Mouse (Mus musculus) left cerebral cortex, adult 11 months (tissue): Measurements from ENCODE around the gene Ptprg.
A peak's percentile ranks its signal among the peaks of the same experiment; 100 is the strongest.

Source experiments
- DNase-seq: peaks from one replicate; pipeline ENCODE4 v3.0.0; 2022; ENCODE audit warnings: low spot score

Gene Ptprg

DNA sequence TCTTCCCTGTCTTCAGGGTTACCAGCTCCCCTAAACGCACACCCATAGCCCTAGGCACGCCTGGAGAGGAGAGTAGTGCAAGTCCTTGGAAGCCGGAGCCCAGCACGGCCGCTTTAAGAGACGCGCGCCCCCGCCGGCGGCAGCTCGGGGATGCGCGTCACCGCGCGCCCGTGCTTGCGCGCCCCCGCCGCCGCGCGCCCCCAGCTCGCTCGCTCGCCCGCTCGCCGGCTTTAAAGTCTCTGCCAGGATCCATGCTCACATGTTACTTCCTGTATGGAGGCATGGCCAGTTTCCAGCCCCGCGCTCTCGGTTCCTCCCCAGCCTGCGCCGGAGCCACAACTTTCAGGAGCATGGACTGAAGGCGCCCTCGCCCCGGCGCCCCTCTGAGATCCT is at the start of gene Ptprg:
Gene Ptprg, plus strand, starts transcription at position 260 of the 393 bp plus-strand sequence.
- DNase-seq = peak; percentile 63

GRCm38 (mm10) chr14:11503803-11504365 is 49.4 kb upstream of the Ptprg start:
- no peak for DNase-seq

DNA sequence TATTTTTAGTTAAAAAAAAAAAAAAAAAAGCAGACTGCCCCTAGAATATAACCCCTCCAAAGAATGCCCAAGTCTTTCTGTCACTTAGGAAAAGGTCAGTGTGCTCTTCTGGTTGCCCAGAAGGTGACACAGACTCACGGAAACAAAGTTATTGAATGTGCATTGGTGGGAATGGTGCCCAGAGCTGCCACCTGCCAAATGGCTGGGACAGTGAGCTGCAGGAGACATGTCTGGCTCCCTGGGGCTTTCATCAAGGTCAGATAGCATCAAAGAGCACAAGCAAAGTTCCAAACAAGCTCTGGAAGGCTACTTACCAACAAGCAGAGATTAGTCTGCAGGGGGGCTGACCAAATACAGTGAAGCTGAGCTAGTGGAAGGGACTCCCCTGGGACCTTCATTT is 43.2 kb upstream of the Ptprg start:
- DNase-seq = no peak

GRCm38 (mm10) chr14:11519171-11519570 is 34.2 kb upstream of the Ptprg start:
- DNase-seq = no peak

- DNase-seq = no peak
These were observed 30.3 kb upstream of the Ptprg start for GRCm38 (mm10) chr14:11523052-11523451.

DNA sequence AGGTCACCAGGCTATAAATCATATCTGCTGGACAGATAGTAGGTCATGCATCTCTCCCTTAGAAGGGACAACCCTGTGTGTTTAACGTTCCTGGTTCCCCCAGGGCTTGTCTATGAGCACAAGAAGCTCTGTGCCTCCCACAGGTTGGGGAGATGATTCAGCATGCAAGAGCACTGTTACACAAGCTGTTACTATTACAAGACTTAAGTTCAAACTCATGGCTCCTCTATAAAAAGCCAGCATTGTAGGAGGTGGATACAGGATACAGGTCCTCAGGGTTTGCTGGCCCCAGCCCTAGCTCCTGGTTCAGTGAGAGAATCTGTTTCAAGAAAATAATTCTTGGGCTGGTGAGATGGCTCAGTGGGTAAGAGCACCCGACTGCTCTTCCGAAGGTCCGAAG is 23.7 kb upstream of the Ptprg start:
- DNase-seq = no peak

DNA sequence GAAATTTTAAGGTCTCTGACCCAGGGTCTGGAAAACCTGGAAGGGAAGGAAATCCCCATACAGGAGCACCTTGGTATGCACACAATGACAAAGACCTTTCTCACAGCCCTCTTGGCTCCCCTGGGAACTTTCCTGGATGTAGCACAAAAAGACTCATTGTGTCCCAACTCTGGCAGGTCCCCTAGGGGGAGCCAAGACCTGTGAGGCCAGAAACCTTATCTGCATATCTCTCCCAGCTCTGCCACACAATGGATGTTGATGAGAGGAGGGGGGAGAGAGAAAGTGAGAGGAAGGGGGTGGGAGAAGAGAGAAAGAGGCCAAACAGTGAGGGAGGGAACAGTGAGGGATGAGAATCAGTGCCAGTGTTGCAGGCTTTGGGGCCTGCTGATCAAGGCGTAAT is 18.9 kb upstream of the Ptprg start:
- DNase-seq = no peak

- no peak for DNase-seq
These were observed 17.2 kb upstream of the Ptprg start for GRCm38 (mm10) chr14:11536121-11536520.

GRCm38 (mm10) chr14:11551892-11552291 is 1.4 kb upstream of the Ptprg start:
- DNase-seq = no peak

DNA sequence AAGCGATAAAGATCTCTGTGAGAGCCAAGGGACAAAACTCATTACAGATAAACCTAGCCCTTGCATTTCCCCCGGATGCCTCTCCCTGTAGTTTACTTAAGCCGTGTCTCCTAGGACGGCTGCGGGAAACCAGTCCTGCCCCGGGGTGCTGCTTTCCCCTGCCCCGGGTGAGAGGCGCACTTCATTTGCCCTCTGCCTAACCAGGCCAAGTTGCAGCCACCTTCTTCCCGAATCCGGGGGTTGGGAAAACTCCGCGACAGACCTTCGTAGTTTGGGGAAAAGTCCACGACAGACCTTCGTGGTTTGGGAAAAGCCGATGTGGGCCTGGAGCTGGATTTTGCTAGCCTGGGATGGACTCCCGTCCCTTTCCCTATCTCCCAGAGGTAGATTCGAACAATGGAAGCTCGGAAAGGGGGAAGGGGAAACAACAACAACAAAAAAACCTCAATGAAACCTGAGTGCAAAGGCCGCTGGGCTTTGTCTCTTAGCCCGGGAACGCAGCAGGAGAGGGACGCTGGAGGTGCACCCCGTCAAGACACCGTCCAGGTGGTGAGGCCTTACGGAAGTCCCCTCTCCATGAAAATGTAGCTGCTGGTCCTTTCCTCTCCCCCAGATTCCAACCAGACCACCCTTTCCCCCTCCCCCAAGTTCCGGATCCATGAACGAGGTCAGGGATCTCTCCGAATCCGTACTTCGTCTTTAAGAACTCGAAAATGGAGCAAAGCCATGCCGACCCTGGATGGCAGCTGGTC is 635 bp upstream of the Ptprg start:
- peak; percentile 12 for DNase-seq

DNA sequence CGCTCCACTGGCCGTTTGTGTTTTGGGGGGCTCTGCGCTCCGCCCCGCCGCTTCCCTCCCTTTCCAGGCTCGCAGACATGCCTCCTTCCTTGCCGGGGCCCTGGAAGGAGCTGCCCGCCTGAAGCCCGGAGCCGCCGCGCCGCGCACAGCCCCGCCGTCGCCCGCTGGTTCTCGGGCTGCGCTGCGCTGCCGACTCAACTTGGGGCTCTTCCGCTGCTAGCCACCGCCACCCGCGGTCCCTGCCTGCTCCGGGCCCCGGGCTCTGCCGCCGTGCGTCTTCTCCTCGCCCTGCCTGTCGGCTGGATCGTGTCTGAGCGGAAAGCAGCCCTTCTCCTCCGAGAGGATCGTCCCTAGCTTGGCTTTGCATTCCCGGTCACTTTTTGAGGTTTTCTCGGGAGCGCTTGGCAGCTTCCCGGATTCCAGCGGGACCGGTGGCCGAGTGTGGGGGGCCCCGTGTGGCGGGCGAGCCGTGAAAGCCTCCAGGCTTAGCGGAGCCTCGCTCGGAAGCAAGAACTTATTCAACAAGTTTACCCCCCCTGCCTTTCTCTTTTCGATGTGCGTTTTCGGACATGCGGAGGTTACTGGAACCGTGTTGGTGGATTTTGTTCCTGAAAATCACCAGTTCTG is 460 bp downstream of the Ptprg start:
- DNase-seq = no peak

DNA sequence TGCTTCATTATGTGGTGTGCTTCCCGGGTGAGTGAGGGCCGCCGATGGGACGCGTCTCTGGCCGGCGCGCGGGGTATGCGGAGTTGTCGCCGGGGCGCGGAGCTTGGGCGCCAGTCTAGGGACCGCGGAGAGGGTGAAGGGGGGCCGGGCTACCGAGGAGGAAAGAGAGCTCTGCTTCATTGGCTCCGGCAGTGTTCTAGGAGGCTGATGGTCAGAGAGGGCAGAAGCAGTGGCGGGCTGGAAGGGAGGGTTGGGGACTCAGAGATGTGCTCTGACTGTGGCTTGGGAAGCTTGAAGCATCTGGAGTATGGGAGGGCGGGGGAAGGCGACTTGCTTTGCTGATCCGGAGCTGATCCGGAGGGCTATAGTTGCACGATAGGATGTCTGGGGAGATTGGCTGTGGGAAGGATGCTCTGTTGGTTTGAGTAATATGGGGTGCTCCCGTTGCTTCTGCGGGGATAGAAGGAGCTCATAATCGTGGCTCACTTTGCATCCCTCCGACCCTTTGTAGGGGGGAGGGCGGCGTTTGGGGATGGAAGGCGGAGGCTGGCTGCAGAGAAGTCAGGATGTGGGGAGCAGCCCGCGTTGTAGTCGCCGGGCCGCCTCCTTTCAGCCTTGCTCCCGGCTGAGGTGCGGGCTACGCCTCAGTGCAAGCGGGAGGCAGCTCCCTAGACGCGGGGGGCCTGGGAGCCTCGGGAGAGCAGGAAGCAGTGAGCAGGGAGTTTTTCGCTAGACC is 1.1 kb downstream of the Ptprg start:
- DNase-seq = peak; percentile 39

DNA sequence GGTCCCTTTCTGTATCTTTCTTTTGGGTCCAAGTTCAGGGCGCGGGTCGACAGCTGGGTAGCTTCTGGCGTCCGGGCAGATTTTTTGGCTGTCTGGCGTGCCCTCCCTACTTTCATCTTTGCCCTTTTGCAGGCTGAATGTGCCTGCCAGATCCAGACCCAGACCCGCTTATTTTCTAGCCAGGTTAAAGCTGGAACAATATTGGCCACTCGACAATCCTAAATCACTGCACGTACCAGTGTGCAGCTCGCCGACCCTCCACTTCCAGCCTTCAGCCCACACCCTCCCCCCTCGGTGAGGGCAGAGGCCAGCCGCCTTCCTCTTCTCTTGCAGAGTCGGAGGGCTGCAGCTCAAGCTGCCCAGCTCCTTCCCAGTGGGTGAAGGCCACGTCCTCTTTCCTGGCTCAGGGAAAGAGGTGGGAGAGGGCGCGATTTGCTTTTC is 1.7 kb downstream of the Ptprg start:
- DNase-seq = no peak

- peak; percentile 31 for DNase-seq
These were observed 2.4 kb downstream of the Ptprg start for GRCm38 (mm10) chr14:11555521-11556355.

DNA sequence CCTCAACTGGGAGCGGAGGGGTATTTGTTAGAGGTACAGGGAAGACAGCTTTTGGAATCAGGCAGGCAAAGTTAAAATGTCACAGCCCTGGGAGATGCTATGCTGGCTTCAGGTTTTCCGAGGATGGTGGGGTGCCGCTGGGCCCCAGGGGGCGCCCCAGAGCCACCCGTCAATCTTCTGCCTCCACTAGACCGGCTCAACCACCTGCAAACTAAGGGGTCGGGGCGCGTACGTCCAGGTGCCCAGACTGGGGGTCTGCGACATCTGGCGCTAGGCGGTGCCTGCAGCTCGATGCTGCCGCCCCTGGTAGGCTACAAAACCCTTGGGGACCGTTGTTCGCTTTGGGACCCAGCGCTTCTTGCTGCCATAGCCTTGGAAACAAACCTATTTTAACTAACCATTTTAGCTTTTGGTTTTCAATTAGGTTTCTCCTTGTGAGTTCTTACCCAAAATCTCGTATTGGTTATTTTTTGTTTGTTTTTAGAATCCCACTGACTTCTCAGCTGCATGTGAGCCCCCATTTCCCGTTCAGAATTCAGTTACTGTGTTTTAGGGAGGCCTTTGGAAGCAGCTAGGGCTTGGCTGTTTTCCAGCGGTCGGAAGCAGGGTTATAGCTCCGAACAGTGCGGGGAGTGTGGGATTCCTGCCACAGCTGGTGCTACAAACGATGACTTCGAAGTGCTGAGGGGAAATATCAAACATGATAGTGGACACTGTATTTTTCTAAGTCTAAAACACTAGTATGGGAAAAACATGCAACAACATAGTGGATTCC is 3.2 kb downstream of the Ptprg start:
- DNase-seq = peak; percentile 53

DNA sequence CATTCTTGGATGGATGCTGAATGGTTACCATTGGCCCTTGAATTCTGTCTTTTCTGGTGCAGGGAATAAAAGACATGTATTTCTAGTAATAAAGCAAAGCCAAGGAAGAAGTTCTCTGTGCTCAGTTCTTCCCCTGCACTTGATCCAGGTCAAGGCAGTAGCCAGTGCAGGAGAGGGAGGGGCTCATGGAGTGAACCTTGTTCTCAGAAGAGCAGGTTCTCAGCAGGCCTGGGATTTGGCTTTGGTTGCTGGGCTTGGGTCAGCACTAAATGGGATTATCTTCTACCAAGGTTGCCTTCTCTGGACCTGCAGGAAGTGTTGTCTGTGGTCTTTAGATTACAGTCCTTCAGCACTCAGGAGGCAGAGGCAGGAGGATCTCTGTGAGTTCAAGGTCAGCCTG is 5.2 kb downstream of the Ptprg start:
- DNase-seq = no peak

DNA sequence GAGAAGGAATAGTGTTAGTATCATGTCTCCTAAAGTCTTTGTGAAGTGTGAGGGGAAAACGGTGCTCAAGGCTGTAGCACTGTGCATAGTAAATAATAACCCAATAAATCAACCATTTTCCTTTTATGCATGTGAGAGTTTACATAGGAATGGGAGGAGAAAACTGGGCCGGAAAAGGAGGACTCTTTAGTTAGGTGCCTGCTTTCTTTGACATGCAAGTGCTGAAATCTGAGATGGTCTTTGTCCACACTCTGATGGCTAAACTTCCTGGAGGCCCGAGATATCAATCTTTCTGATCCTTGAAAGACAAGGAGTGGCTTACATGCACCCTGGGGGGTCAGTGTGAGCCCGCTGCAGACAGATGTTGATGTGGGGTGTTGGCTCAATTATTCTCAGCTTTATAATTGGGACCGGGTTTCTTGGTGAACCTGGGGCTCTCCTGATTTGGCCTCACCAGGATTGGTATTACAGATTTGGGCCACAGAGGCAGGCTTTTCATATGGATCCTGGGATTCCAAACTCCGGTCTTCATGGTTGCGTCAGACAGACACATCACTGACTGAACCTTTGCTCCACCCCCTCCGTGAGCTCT is 7.4 kb downstream of the Ptprg start:
- DNase-seq = no peak

GRCm38 (mm10) chr14:11561397-11561796 is 8.1 kb downstream of the Ptprg start:
- no peak for DNase-seq

DNA sequence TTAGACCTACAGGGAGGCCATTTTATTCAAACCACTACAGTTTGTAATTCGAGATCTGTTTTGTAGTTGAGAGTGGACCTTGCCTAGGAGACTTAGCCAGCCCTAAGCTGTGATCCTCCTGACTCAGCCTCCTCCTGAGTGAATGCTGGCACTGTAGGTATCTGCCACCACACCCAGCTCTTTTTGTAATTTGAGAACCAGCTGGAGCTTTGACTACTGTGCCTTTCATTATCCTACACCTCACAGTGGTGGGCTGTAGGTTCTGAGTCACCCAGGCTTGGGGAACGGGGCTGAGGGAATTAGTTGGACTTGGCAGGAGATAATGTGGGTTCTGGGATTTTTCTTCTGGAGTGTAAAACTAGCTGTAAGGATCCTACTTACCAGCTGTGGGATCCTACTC is 9.5 kb downstream of the Ptprg start:
- no peak for DNase-seq

GRCm38 (mm10) chr14:11563656-11564055 is 10.3 kb downstream of the Ptprg start:
- no peak for DNase-seq

DNA sequence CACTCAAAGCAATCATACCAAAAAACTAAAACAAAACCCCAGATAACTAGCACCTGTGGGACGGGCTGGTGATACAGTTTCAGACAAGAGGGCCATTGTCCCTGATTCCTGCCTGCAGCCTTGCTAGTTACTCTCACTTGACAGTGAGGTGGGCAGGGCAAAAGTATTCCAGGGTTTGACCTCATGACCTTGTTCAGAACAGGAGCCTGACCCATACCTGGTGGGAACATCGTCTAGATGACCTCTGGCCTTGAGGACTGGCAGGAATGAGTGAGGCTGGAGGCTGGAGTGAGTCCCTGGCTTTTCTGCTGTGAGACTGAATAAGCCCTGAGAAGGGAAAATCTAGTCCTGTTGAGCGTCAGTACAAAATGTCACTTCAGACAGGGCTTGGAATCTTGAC is 11.1 kb downstream of the Ptprg start:
- DNase-seq = no peak
